Mouse (Mus musculus): ENCODE measurements around the gene Cdk5rap3. TPM values are rescaled to one million over a fixed set of nuclear protein-coding genes. Genes with fewer than 3 reads are reported as not detected.

Gene Cdk5rap3
- polyA plus RNA-seq, 1 experiment, result 95.5 TPM

DNA sequence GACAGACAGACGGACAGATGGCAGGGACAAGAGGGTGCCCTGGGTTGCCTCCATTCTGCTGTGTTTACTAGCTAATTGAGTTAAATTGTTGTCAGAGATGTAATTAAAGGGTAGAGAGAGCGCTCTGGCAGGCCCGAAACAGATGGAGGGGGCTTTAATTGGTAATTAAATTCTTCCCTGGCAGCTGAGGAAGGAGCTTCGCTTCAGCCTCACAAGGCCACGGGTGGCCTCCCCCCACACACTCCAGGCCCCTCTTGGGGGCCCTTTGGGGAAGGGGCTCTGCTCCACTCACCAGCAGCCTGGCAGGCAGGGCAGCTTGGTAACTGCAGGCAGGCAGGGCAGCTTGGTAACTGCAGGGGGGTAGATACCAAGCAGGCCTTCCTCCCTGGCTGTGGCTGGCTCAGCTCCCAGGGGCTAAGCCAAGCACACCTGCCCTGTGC, 30.4 kb downstream of the Cdk5rap3 start:
- TF ChIP-seq CTCF (IDR thresholded peaks at IDR 0.05; ENCODE audit: borderline replicate concordance, control insufficient read depth, extremely low read depth, insufficient read depth, low read length, poor library complexity) (no peak), POLR2A (IDR thresholded peaks at IDR 0.05; ENCODE audit: control insufficient read depth, extremely low read depth, insufficient read depth, low read length, poor library complexity) (no peak)
- 86% methylated on average over 5 of the region's 5 CpGs for WGBS
- H3K27ac ChIP-seq (ENCODE audit: control insufficient read depth, insufficient read depth, low read length), result no peak overlapping the region

GRCm38 (mm10) chr11:96880296-96880695, 36.0 kb downstream of the Cdk5rap3 start:
- H3K36me3 ChIP-seq (ENCODE audit: control insufficient read depth, insufficient read depth, low read length), result no peaks in the 10 kb centered on the region
- DNase-seq, result no peak
- H3K4me3 ChIP-seq (ENCODE audit: control insufficient read depth, insufficient read depth, low read length), result no peak overlapping the region
- TF ChIP-seq CTCF (IDR thresholded peaks at IDR 0.05; ENCODE audit: borderline replicate concordance, control insufficient read depth, extremely low read depth, insufficient read depth, low read length, poor library complexity), result no peak
- no peak for TF ChIP-seq POLR2A (IDR thresholded peaks at IDR 0.05; ENCODE audit: control insufficient read depth, extremely low read depth, insufficient read depth, low read length, poor library complexity)
- no peaks in the 10 kb centered on the region for H3K4me1 ChIP-seq (replicated peaks; ENCODE audit: control insufficient read depth, insufficient read depth, low read length)
- no peak overlapping the region for H3K27ac ChIP-seq (ENCODE audit: control insufficient read depth, insufficient read depth, low read length)
- WGBS, result 95% methylated on average over 9 of the region's 9 CpGs
- H3K27me3 ChIP-seq (ENCODE audit: control insufficient read depth, insufficient read depth, low read length), result peaks cover 6% of the 10 kb centered on the region; the same call in 1 of the 2 replicates

More for the DNA sequence above, 30.4 kb downstream of the Cdk5rap3 start:
- Histone ChIP-seq H3K36me3 (ENCODE audit: control insufficient read depth, insufficient read depth, low read length) (no peaks in the 10 kb centered on the region), H3K4me3 (ENCODE audit: control insufficient read depth, insufficient read depth, low read length) (no peak overlapping the region), H3K4me1 (replicated peaks; ENCODE audit: control insufficient read depth, insufficient read depth, low read length) (peaks cover 4% of the 10 kb centered on the region), H3K27me3 (ENCODE audit: control insufficient read depth, insufficient read depth, low read length) (no peaks in the 10 kb centered on the region)
- DNase-seq, result no peak

DNA sequence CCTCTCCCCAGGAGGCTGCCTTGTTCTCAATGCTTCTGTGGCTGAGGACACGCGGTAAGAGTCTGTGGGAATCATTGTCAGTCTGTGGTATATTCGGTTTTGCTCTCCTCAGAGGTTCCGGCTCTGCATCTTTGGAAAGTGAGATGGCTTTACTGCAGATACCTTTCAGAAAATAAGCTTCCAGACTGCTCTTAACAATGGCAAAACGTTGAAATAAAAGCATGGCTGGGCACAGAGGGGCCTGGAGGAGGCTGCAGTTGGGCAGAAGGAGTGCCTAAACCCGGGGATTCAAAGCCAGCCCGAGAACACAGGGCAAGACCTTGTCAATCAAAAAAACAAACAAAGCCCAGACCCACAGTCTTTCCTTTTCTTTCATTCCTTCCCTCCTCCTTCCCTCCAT, 36.9 kb downstream of the Cdk5rap3 start:
- Histone ChIP-seq H3K27me3 (ENCODE audit: control insufficient read depth, insufficient read depth, low read length) (peaks cover 6% of the 10 kb centered on the region; the same call in 1 of the 2 replicates), H3K36me3 (ENCODE audit: control insufficient read depth, insufficient read depth, low read length) (no peaks in the 10 kb centered on the region), H3K27ac (ENCODE audit: control insufficient read depth, insufficient read depth, low read length) (no peak overlapping the region), H3K4me1 (replicated peaks; ENCODE audit: control insufficient read depth, insufficient read depth, low read length) (no peaks in the 10 kb centered on the region), H3K4me3 (ENCODE audit: control insufficient read depth, insufficient read depth, low read length) (no peak overlapping the region)
- no peak for DNase-seq
- TF ChIP-seq POLR2A (IDR thresholded peaks at IDR 0.05; ENCODE audit: control insufficient read depth, extremely low read depth, insufficient read depth, low read length, poor library complexity) (no peak), CTCF (IDR thresholded peaks at IDR 0.05; ENCODE audit: borderline replicate concordance, control insufficient read depth, extremely low read depth, insufficient read depth, low read length, poor library complexity) (no peak)
- WGBS, result 13% methylated on average over 7 of the region's 7 CpGs

DNA sequence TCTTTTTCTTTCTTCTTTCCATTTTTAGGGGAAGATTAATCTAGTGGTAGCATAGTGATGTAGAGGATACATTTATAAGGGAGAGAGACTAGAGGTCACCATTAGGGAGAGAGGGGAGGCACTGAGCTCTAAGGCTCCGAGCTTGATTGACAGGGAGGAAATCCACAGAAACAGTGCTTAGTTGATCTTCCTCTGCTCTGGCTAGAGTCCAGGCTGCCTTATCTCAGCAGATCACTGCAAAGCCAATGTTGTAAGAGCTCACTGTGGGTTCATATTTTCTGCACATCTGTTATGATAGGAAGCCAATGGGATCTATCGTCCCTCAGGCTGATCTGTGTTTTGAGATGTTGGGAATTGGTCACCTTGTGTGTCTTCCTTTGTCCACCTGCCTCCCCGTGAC, 37.6 kb downstream of the Cdk5rap3 start:
- Histone ChIP-seq H3K4me1 (replicated peaks; ENCODE audit: control insufficient read depth, insufficient read depth, low read length) (no peaks in the 10 kb centered on the region), H3K27me3 (ENCODE audit: control insufficient read depth, insufficient read depth, low read length) (peaks cover 6% of the 10 kb centered on the region; the same call in 1 of the 2 replicates), H3K36me3 (ENCODE audit: control insufficient read depth, insufficient read depth, low read length) (no peaks in the 10 kb centered on the region), H3K4me3 (ENCODE audit: control insufficient read depth, insufficient read depth, low read length) (no peak overlapping the region), H3K27ac (ENCODE audit: control insufficient read depth, insufficient read depth, low read length) (no peak overlapping the region)
- no peak for DNase-seq
- TF ChIP-seq POLR2A (IDR thresholded peaks at IDR 0.05; ENCODE audit: control insufficient read depth, extremely low read depth, insufficient read depth, low read length, poor library complexity) (no peak), CTCF (IDR thresholded peaks at IDR 0.05; ENCODE audit: borderline replicate concordance, control insufficient read depth, extremely low read depth, insufficient read depth, low read length, poor library complexity) (no peak)
- 10% methylated on average over 3 of the region's 3 CpGs for WGBS

DNA sequence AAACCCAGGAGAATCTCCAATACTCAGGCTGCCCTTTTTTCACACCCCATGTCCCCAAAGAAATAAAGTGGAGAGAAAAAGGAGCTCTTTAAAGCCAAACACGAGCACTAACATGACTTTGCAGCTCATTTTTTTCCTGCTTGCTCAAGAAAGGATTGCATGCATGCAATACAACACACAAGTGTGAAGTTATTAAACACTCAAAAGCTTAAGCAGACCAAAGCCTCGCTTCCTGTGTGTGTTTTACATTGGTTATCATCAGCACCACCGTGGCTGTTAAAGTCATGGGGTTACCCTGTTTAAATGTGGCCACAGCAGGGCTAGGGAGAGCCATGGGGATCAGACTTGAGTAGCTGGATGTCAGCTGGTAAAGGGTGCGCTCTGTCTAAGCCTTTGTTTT, 39.2 kb downstream of the Cdk5rap3 start:
- Histone ChIP-seq H3K4me1 (replicated peaks; ENCODE audit: control insufficient read depth, insufficient read depth, low read length) (no peaks in the 10 kb centered on the region), H3K27ac (ENCODE audit: control insufficient read depth, insufficient read depth, low read length) (no peak overlapping the region), H3K4me3 (ENCODE audit: control insufficient read depth, insufficient read depth, low read length) (no peak overlapping the region), H3K27me3 (ENCODE audit: control insufficient read depth, insufficient read depth, low read length) (peaks cover 8% of the 10 kb centered on the region; the same call in 1 of the 2 replicates), H3K36me3 (ENCODE audit: control insufficient read depth, insufficient read depth, low read length) (no peaks in the 10 kb centered on the region)
- DNase-seq, result no peak
- WGBS, result 48% methylated on average over 4 of the region's 4 CpGs
- TF ChIP-seq POLR2A (IDR thresholded peaks at IDR 0.05; ENCODE audit: control insufficient read depth, extremely low read depth, insufficient read depth, low read length, poor library complexity), result no peak
- TF ChIP-seq CTCF (IDR thresholded peaks at IDR 0.05; ENCODE audit: borderline replicate concordance, control insufficient read depth, extremely low read depth, insufficient read depth, low read length, poor library complexity), result no peak

GRCm38 (mm10) chr11:96876300-96877040, 39.8 kb downstream of the Cdk5rap3 start:
- no peak for DNase-seq
- H3K36me3 ChIP-seq (ENCODE audit: control insufficient read depth, insufficient read depth, low read length), result no peaks in the 10 kb centered on the region
- H3K4me3 ChIP-seq (ENCODE audit: control insufficient read depth, insufficient read depth, low read length), result no peak overlapping the region
- H3K27me3 ChIP-seq (ENCODE audit: control insufficient read depth, insufficient read depth, low read length), result peaks cover 8% of the 10 kb centered on the region; the same call in 1 of the 2 replicates
- H3K27ac ChIP-seq (ENCODE audit: control insufficient read depth, insufficient read depth, low read length), result no peak overlapping the region
- 73% methylated on average over 13 of the region's 13 CpGs for WGBS
- TF ChIP-seq CTCF (IDR thresholded peaks at IDR 0.05; ENCODE audit: borderline replicate concordance, control insufficient read depth, extremely low read depth, insufficient read depth, low read length, poor library complexity) (no peak), POLR2A (IDR thresholded peaks at IDR 0.05; ENCODE audit: control insufficient read depth, extremely low read depth, insufficient read depth, low read length, poor library complexity) (no peak)
- no peaks in the 10 kb centered on the region for H3K4me1 ChIP-seq (replicated peaks; ENCODE audit: control insufficient read depth, insufficient read depth, low read length)
